Mouse (Mus musculus) heart, embryonic 15.5 days (tissue): Measurements from ENCODE around the gene Gba2. TPM values are rescaled to one million over a fixed set of nuclear protein-coding genes. Genes with fewer than 3 reads are reported as not detected.

ENCODE experiments used
- ATAC-seq: fragments of 200-750 bp; cut with Nextera tagmentation; replicated peaks from 2 replicates; pipeline ENCODE4 v1.8.0; 2017; ENCODE audit warnings: low read depth, moderate TSS enrichment; ENCODE audit not compliant: insufficient number of reproducible peaks, insufficient read depth, low FRiP score
- H3K27ac ChIP-seq: fragments of 300-500 bp; sonication (generic); 2 replicates; pipeline ENCODE4 v1.5.1; 2015; ENCODE audit warnings: mild to moderate bottlenecking, inconsistent platforms
- H3K27me3 ChIP-seq: fragments of 300-500 bp; sonication (generic); 2 replicates; pipeline ENCODE4 v1.6.1; 2015; ENCODE audit warnings: inconsistent platforms
- H3K36me3 ChIP-seq: fragments of 300-500 bp; sonication (generic); 2 replicates; pipeline ENCODE4 v1.6.1; 2015; ENCODE audit warnings: mild to moderate bottlenecking, inconsistent platforms
- H3K4me1 ChIP-seq: fragments of 300-500 bp; sonication (generic); replicated peaks from 2 replicates; pipeline ENCODE4 v1.6.1; 2015; ENCODE audit warnings: inconsistent platforms
- H3K4me2 ChIP-seq: fragments of 300-500 bp; sonication (generic); 2 replicates; pipeline ENCODE4 v1.6.1; 2015; ENCODE audit warnings: inconsistent platforms, mild to moderate bottlenecking, moderate library complexity
- H3K4me3 ChIP-seq: fragments of 300-500 bp; sonication (generic); 2 replicates; pipeline ENCODE4 v1.5.1; 2015; ENCODE audit warnings: mild to moderate bottlenecking, inconsistent platforms
- H3K9ac ChIP-seq: fragments of 300-500 bp; sonication (generic); 2 replicates; pipeline ENCODE4 v1.6.1; 2015; ENCODE audit warnings: mild to moderate bottlenecking, inconsistent platforms
- H3K9me3 ChIP-seq: fragments of 300-500 bp; sonication (generic); replicated peaks from 2 replicates; pipeline ENCODE4 v1.6.1; 2016; ENCODE audit warnings: inconsistent platforms
- WGBS: fragments of 180-500 bp; shearing (Covaris S2); methylation state at CpG from one replicate; pipeline ENCODE4 v1.1.7; 2015; ENCODE audit warnings: mixed read lengths; 5-methylcytosine and 5-hydroxymethylcytosine counted together
- polyA plus RNA-seq: library from polyadenylated mRNA; unstranded; fragments of >200 nt; fragmentation: Nextera tagmentation; extraction: Ambion mirVana; gene quantifications from 2 replicates; pipeline ENCODE4 v1.2.1, GENCODE M21; 2015

The Gba2 gene
- polyA plus RNA-seq, 1 experiment from 2014 or later, result 17.5 TPM

- Histone ChIP-seq H3K4me3 (no peak overlapping the region), H3K27ac (no peak overlapping the region), H3K9ac (no peak overlapping the region), H3K36me3 (peaks cover 99% of the 10 kb centered on the region), H3K27me3 (no peaks in the 10 kb centered on the region), H3K9me3 (no peaks in the 10 kb centered on the region), H3K4me2 (no peak overlapping the region), H3K4me1 (0 out of 2 replicates have a peak, but pooled peaks cover 3% of the 10 kb centered on the region)
- ATAC-seq, result no peak
- 93% methylated on average over 8 of the region's 8 CpGs for whole genome bisulfite sequencing
Observed at GRCm38 (mm10) chr4:43547160-43547559, 31.5 kb downstream of the Gba2 start.

GRCm38 (mm10) chr4:43546375-43547047 is 32.2 kb downstream of the Gba2 start:
- Histone ChIP-seq H3K4me1 (0 out of 2 replicates have a peak, but pooled peaks cover 3% of the 10 kb centered on the region), H3K27me3 (no peaks in the 10 kb centered on the region), H3K36me3 (peaks cover 99% of the 10 kb centered on the region), H3K9ac (no peak overlapping the region), H3K27ac (no peak overlapping the region), H3K9me3 (no peaks in the 10 kb centered on the region), H3K4me2 (no peak overlapping the region), H3K4me3 (no peak overlapping the region)
- WGBS, result 87% methylated on average over 12 of the region's 12 CpGs
- no peak for ATAC-seq

- 71% methylated on average over 3 of the region's 3 CpGs for WGBS
- no peak for ATAC-seq
- 0 out of 2 replicates have a peak, but pooled peaks cover 3% of the 10 kb centered on the region for H3K4me1 ChIP-seq
- no peak overlapping the region for H3K27ac ChIP-seq
- no peak overlapping the region for H3K4me3 ChIP-seq
- H3K36me3 ChIP-seq, result peaks cover 99% of the 10 kb centered on the region
- no peaks in the 10 kb centered on the region for H3K27me3 ChIP-seq
- no peaks in the 10 kb centered on the region for H3K9me3 ChIP-seq
- no peak overlapping the region for H3K4me2 ChIP-seq
- no peak overlapping the region for H3K9ac ChIP-seq
Observed at GRCm38 (mm10) chr4:43542044-43542443, 36.6 kb downstream of the Gba2 start.

GRCm38 (mm10) chr4:43536031-43536430 is 42.6 kb downstream of the Gba2 start:
- no peaks in the 10 kb centered on the region for H3K9me3 ChIP-seq
- H3K27me3 ChIP-seq, result no peaks in the 10 kb centered on the region
- H3K36me3 ChIP-seq, result peaks cover 99% of the 10 kb centered on the region
- H3K27ac ChIP-seq, result no peak overlapping the region
- WGBS, result 84% methylated on average over 9 of the region's 9 CpGs
- no peak overlapping the region for H3K4me2 ChIP-seq
- no peak overlapping the region for H3K9ac ChIP-seq
- no peak for ATAC-seq
- H3K4me1 ChIP-seq, result peaks cover 3% of the 10 kb centered on the region
- no peak overlapping the region for H3K4me3 ChIP-seq

GRCm38 (mm10) chr4:43535628-43536027 is 43.0 kb downstream of the Gba2 start:
- no peaks in the 10 kb centered on the region for H3K9me3 ChIP-seq
- no peak overlapping the region for H3K4me2 ChIP-seq
- H3K4me1 ChIP-seq, result peaks cover 7% of the 10 kb centered on the region
- H3K9ac ChIP-seq, result no peak overlapping the region
- no peak for ATAC-seq
- peaks cover 99% of the 10 kb centered on the region for H3K36me3 ChIP-seq
- H3K27me3 ChIP-seq, result no peaks in the 10 kb centered on the region
- no peak overlapping the region for H3K4me3 ChIP-seq
- no peak overlapping the region for H3K27ac ChIP-seq
- 95% methylated on average over 8 of the region's 8 CpGs for WGBS

GRCm38 (mm10) chr4:43533270-43533669 is 45.4 kb downstream of the Gba2 start:
- no peak for ATAC-seq
- Histone ChIP-seq H3K27me3 (no peaks in the 10 kb centered on the region), H3K27ac (no peak overlapping the region), H3K9ac (no peak overlapping the region), H3K36me3 (peaks cover 75% of the 10 kb centered on the region), H3K4me1 (peaks cover 16% of the 10 kb centered on the region), H3K4me2 (no peak overlapping the region), H3K9me3 (no peaks in the 10 kb centered on the region), H3K4me3 (no peak overlapping the region)
- 81% methylated on average over 9 of the region's 9 CpGs for WGBS

GRCm38 (mm10) chr4:43530581-43530980 is 48.1 kb downstream of the Gba2 start:
- WGBS, result 11% methylated on average over 7 of the region's 7 CpGs
- Histone ChIP-seq H3K27ac (peak overlapping the region; percentile 10; the same call in 1 of the 2 replicates), H3K4me2 (no peak overlapping the region)

GRCm38 (mm10) chr4:43530081-43530501 is 48.6 kb downstream of the Gba2 start:
- Histone ChIP-seq H3K27ac (peak overlapping the region; percentile 10), H3K4me3 (no peak overlapping the region), H3K9ac (no peak overlapping the region), H3K4me1 (peaks cover 16% of the 10 kb centered on the region), H3K27me3 (no peaks in the 10 kb centered on the region), H3K36me3 (peaks cover 43% of the 10 kb centered on the region), H3K9me3 (no peaks in the 10 kb centered on the region), H3K4me2 (no peak overlapping the region)
- ATAC-seq, result peak; percentile 31; the same call in 1 of the 2 replicates
- WGBS, result 30% methylated on average over 8 of the region's 8 CpGs

More at GRCm38 (mm10) chr4:43530581-43530980, 48.1 kb downstream of the Gba2 start:
- H3K36me3 ChIP-seq, result peaks cover 48% of the 10 kb centered on the region
- no peak overlapping the region for H3K9ac ChIP-seq
- no peaks in the 10 kb centered on the region for H3K9me3 ChIP-seq
- peaks cover 16% of the 10 kb centered on the region for H3K4me1 ChIP-seq
- H3K4me3 ChIP-seq, result no peak overlapping the region
- no peak for ATAC-seq
- H3K27me3 ChIP-seq, result no peaks in the 10 kb centered on the region

- 79% methylated on average over 9 of the region's 9 CpGs for WGBS
- H3K36me3 ChIP-seq, result peaks cover 28% of the 10 kb centered on the region
- peaks cover 24% of the 10 kb centered on the region for H3K4me1 ChIP-seq
- H3K4me3 ChIP-seq, result no peak overlapping the region
- H3K27me3 ChIP-seq, result no peaks in the 10 kb centered on the region
- H3K9ac ChIP-seq, result no peak overlapping the region
- no peak for ATAC-seq
- no peak overlapping the region for H3K27ac ChIP-seq
- no peaks in the 10 kb centered on the region for H3K9me3 ChIP-seq
- H3K4me2 ChIP-seq, result no peak overlapping the region
Observed at GRCm38 (mm10) chr4:43528487-43528886, 50.2 kb downstream of the Gba2 start.

GRCm38 (mm10) chr4:43527880-43528279 is 50.8 kb downstream of the Gba2 start:
- ATAC-seq, result no peak
- Histone ChIP-seq H3K4me3 (no peak overlapping the region), H3K36me3 (peaks cover 22% of the 10 kb centered on the region)

GRCm38 (mm10) chr4:43519956-43520355 is 58.7 kb downstream of the Gba2 start:
- Histone ChIP-seq H3K4me2 (peak overlapping the region; percentile 78), H3K36me3 (peaks cover 30% of the 10 kb centered on the region), H3K27me3 (no peaks in the 10 kb centered on the region), H3K27ac (peak overlapping the region; percentile 86), H3K9me3 (no peaks in the 10 kb centered on the region), H3K4me3 (peak overlapping the region; percentile 15; the same call in 1 of the 2 replicates), H3K9ac (peak overlapping the region; percentile 24; the same call in 1 of the 2 replicates), H3K4me1 (peaks cover 63% of the 10 kb centered on the region)
- 0 out of 2 replicates have a peak, but pooled peaks have one; percentile 6 for ATAC-seq
- 15% methylated on average over 6 of the region's 6 CpGs for WGBS

More at GRCm38 (mm10) chr4:43527880-43528279, 50.8 kb downstream of the Gba2 start:
- H3K4me1 ChIP-seq, result peaks cover 28% of the 10 kb centered on the region
- no peak overlapping the region for H3K4me2 ChIP-seq
- no peak overlapping the region for H3K9ac ChIP-seq
- H3K9me3 ChIP-seq, result no peaks in the 10 kb centered on the region
- WGBS, result 62% methylated on average over 5 of the region's 5 CpGs
- no peak overlapping the region for H3K27ac ChIP-seq
- H3K27me3 ChIP-seq, result no peaks in the 10 kb centered on the region

- peak overlapping the region; percentile 15; the same call in 1 of the 2 replicates for H3K4me3 ChIP-seq
- WGBS, result 32% methylated on average over 10 of the region's 10 CpGs
- peak overlapping the region; percentile 78 for H3K4me2 ChIP-seq
- no peak overlapping the region for H3K27ac ChIP-seq
- H3K4me1 ChIP-seq, result peaks cover 65% of the 10 kb centered on the region
- H3K9me3 ChIP-seq, result no peaks in the 10 kb centered on the region
- peak overlapping the region; percentile 24; the same call in 1 of the 2 replicates for H3K9ac ChIP-seq
- H3K36me3 ChIP-seq, result peaks cover 30% of the 10 kb centered on the region
- no peak for ATAC-seq
- H3K27me3 ChIP-seq, result no peaks in the 10 kb centered on the region
Observed at GRCm38 (mm10) chr4:43519551-43519950, 59.1 kb downstream of the Gba2 start.
